Mouse (Mus musculus): ENCODE measurements around the gene Sp2. TPM values are rescaled to one million over a fixed set of nuclear protein-coding genes. Genes with fewer than 3 reads are reported as not detected.
A peak's percentile ranks its signal among the peaks of the same experiment; 100 is the strongest.

The Sp2 gene
- polyA plus RNA-seq, 1 experiment from 2014 or later = 5.8 TPM

- no peak for TF ChIP-seq EP300 (optimal IDR thresholded peaks at IDR 0.05)
- TF ChIP-seq CTCF (IDR thresholded peaks at IDR 0.05; ENCODE audit: low read depth) = no peak
- Histone ChIP-seq H3K4me3 (ENCODE audit: low read depth, low read length) (no peak overlapping the region), H3K4me1 (replicated peaks; ENCODE audit: control insufficient read depth, insufficient read depth) (0 out of 2 replicates have a peak, but pooled peaks cover 10% of the 10 kb centered on the region), H3K4me2 (replicated peaks; ENCODE audit: low read depth) (peak overlapping the region; percentile 31), H3K36me3 (ENCODE audit: control insufficient read depth, insufficient read depth, low read length) (peaks cover 2% of the 10 kb centered on the region; the same call in 1 of the 2 replicates), H3K9me3 (ENCODE audit: control insufficient read depth, low read length) (no peaks in the 10 kb centered on the region), H3K9ac (ENCODE audit: low read length) (peak overlapping the region; percentile 9), H3K27me3 (ENCODE audit: control insufficient read depth, insufficient read depth, low read length) (no peaks in the 10 kb centered on the region), H3K27ac (replicated peaks) (peak overlapping the region; percentile 74)
- DNase-seq (ENCODE audit: low spot score) (no peak), ATAC-seq (ENCODE audit: low FRiP score, low TSS enrichment) (peak; percentile 54; the same call in 1 of the 2 replicates)
- WGBS = 57% methylated on average over 13 of the region's 13 CpGs
Measured at GRCm38 (mm10) chr11:96966914-96967543, 15.7 kb downstream of the Sp2 start.

GRCm38 (mm10) chr11:96966172-96966571, 16.6 kb downstream of the Sp2 start:
- no peak for DNase-seq (ENCODE audit: low spot score)
- TF ChIP-seq EP300 (optimal IDR thresholded peaks at IDR 0.05) = no peak
- TF ChIP-seq CTCF (IDR thresholded peaks at IDR 0.05; ENCODE audit: low read depth) = no peak
- WGBS = 72% methylated on average over 3 of the region's 3 CpGs
- no peaks in the 10 kb centered on the region for H3K27me3 ChIP-seq (ENCODE audit: control insufficient read depth, insufficient read depth, low read length)
- no peak overlapping the region for H3K4me2 ChIP-seq (replicated peaks; ENCODE audit: low read depth)
- H3K27ac ChIP-seq (replicated peaks) = no peak overlapping the region
- peaks cover 5% of the 10 kb centered on the region; the same call in 1 of the 2 replicates for H3K36me3 ChIP-seq (ENCODE audit: control insufficient read depth, insufficient read depth, low read length)
- H3K9ac ChIP-seq (ENCODE audit: low read length) = no peak overlapping the region
- 0 out of 2 replicates have a peak, but pooled peaks cover 10% of the 10 kb centered on the region for H3K4me1 ChIP-seq (replicated peaks; ENCODE audit: control insufficient read depth, insufficient read depth)
- ATAC-seq (ENCODE audit: low FRiP score, low TSS enrichment) = no peak
- no peak overlapping the region for H3K4me3 ChIP-seq (ENCODE audit: low read depth, low read length)
- H3K9me3 ChIP-seq (ENCODE audit: control insufficient read depth, low read length) = no peaks in the 10 kb centered on the region

DNA sequence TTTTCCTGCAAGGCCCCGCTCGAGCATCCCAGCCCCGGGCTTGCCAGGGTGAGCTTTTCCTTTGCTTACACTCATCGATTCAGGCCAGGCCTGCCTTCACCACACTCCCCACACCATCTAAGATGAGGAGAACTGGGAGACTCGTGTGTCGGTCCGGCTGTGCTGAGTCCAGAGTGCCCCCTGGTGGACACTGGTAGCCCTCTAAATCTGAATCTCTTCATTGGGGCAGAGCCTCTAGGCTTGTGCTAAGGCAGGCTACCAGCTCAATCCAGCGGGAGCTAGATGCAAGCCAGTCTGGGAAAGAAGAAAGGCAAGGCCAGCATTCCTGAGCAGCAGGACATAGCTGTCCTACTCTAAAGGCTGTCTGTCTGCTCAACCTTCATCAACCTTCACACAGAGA, 19.2 kb downstream of the Sp2 start:
- DNase-seq (ENCODE audit: low spot score) (peak; percentile 90), ATAC-seq (ENCODE audit: low FRiP score, low TSS enrichment) (peak; percentile 73)
- H3K4me1 ChIP-seq (replicated peaks; ENCODE audit: control insufficient read depth, insufficient read depth) = 0 out of 2 replicates have a peak, but pooled peaks cover 1% of the 10 kb centered on the region
- H3K27ac ChIP-seq (replicated peaks) = no peak overlapping the region
- H3K4me2 ChIP-seq (replicated peaks; ENCODE audit: low read depth) = no peak overlapping the region
- H3K9me3 ChIP-seq (ENCODE audit: control insufficient read depth, low read length) = no peaks in the 10 kb centered on the region
- peaks cover 15% of the 10 kb centered on the region for H3K36me3 ChIP-seq (ENCODE audit: control insufficient read depth, insufficient read depth, low read length)
- 9% methylated on average over 8 of the region's 8 CpGs for WGBS
- no peaks in the 10 kb centered on the region for H3K27me3 ChIP-seq (ENCODE audit: control insufficient read depth, insufficient read depth, low read length)
- H3K9ac ChIP-seq (ENCODE audit: low read length) = no peak overlapping the region
- no peak for TF ChIP-seq EP300 (optimal IDR thresholded peaks at IDR 0.05)
- TF ChIP-seq CTCF (IDR thresholded peaks at IDR 0.05; ENCODE audit: low read depth) = peak; percentile 94
- H3K4me3 ChIP-seq (ENCODE audit: low read depth, low read length) = no peak overlapping the region

DNA sequence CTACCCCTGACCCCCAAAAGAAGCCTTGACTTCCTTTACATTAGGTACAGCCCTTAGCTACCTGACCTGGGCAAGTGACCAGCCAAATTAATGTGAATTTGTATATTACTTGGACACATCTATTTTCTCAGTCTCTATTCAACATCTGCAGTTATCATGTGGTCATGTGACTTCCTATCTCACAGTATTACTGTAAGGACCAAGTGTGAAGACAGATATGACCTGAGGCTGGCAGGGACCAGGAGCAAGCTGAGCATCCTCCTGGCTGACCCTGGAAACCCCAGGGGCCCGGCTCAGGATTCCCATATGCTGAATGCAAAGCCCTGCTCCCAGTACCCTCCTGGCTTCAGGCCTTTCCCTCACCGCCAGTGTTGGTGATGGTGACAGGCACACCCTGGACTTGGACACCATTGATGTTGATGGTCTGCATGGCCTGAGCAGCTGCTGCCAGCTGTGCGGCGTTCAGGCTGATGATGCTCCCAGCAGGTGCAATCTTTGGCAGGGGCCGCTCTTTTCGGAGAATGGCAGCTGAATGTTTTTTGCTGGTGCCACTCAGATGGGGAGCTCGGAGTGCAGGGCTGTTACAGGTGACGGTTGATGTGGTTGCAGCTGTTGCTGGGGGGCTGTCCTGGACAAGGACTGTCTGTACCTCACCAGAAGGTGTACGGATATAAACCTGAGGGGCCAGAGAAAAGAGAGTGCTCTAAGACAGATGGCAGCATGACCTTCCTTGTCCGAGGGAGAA, 25.5 kb downstream of the Sp2 start:
- Histone ChIP-seq H3K9ac (ENCODE audit: low read length) (no peak overlapping the region), H3K27ac (replicated peaks) (no peak overlapping the region), H3K27me3 (ENCODE audit: control insufficient read depth, insufficient read depth, low read length) (no peaks in the 10 kb centered on the region), H3K4me1 (replicated peaks; ENCODE audit: control insufficient read depth, insufficient read depth) (no peaks in the 10 kb centered on the region), H3K9me3 (ENCODE audit: control insufficient read depth, low read length) (no peaks in the 10 kb centered on the region), H3K4me3 (ENCODE audit: low read depth, low read length) (no peak overlapping the region), H3K36me3 (ENCODE audit: control insufficient read depth, insufficient read depth, low read length) (peaks cover 44% of the 10 kb centered on the region), H3K4me2 (replicated peaks; ENCODE audit: low read depth) (no peak overlapping the region)
- TF ChIP-seq CTCF (IDR thresholded peaks at IDR 0.05; ENCODE audit: low read depth) (no peak), EP300 (optimal IDR thresholded peaks at IDR 0.05) (no peak)
- no peak for DNase-seq (ENCODE audit: low spot score)
- ATAC-seq (ENCODE audit: low FRiP score, low TSS enrichment) = no peak
- 89% methylated on average over 10 of the region's 10 CpGs for WGBS

DNA sequence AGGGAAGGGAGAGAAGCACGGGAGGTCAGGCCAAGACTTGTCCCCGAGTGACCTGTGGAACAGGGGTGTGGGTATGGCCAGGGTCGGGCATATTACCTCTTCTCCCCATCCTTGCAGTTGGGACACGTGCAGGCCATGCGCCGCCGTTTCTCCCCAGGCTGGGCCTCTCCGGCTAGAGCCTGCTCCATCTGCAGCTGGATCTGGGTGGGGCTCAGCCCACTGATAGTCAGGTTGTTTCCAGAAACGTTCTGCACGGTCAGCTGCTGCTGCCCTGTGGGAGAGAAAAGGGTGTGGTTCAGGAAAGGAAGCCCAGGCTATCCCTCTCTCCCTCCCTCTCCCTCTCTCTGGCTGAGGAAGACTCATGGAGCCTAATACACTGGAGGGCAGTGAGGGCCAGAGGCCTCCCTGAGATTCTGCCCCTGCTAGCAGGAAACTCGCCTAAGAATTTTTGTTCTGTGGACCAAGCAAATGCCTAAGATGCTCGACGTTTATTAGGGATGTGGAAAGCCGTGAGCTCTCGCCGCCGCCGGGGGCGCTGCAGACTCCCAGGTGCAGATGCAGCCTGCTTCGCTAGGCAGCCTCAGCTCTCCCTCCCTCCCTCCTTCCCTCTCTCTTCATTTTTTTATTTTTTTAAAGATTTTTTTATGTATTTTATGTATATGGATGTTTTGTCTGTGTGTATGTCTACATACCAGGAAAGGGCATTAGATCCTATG, 26.6 kb downstream of the Sp2 start:
- no peaks in the 10 kb centered on the region for H3K9me3 ChIP-seq (ENCODE audit: control insufficient read depth, low read length)
- TF ChIP-seq EP300 (optimal IDR thresholded peaks at IDR 0.05) (no peak), CTCF (IDR thresholded peaks at IDR 0.05; ENCODE audit: low read depth) (peak; percentile 69)
- no peaks in the 10 kb centered on the region for H3K4me1 ChIP-seq (replicated peaks; ENCODE audit: control insufficient read depth, insufficient read depth)
- no peak overlapping the region for H3K4me3 ChIP-seq (ENCODE audit: low read depth, low read length)
- WGBS = 46% methylated on average over 20 of the region's 20 CpGs
- no peak overlapping the region for H3K4me2 ChIP-seq (replicated peaks; ENCODE audit: low read depth)
- no peaks in the 10 kb centered on the region for H3K27me3 ChIP-seq (ENCODE audit: control insufficient read depth, insufficient read depth, low read length)
- DNase-seq (ENCODE audit: low spot score) (peak; percentile 70), ATAC-seq (ENCODE audit: low FRiP score, low TSS enrichment) (peak; percentile 50)
- H3K9ac ChIP-seq (ENCODE audit: low read length) = no peak overlapping the region
- no peak overlapping the region for H3K27ac ChIP-seq (replicated peaks)
- H3K36me3 ChIP-seq (ENCODE audit: control insufficient read depth, insufficient read depth, low read length) = peaks cover 41% of the 10 kb centered on the region

Data from stomach, postnatal 0 days (tissue).